Mouse (Mus musculus): ENCODE measurements around the gene Olfr918. TPM values are rescaled to one million over a fixed set of nuclear protein-coding genes. Genes with fewer than 3 reads are reported as not detected.

Gene Olfr918
- polyA plus RNA-seq, 1 experiment from 2014 or later: not detected

Other genes with a start within 250 kb of the Olfr918 start
- gene Olfr901, start 245.1 kb downstream of the Olfr918 start, polyA plus RNA-seq (2014; fragmentation: Nextera tagmentation; extraction: Ambion mirVana): not detected in 2 replicates
- gene Olfr902, start 226.9 kb downstream of the Olfr918 start, polyA plus RNA-seq (2014; fragmentation: Nextera tagmentation; extraction: Ambion mirVana): not detected in 2 replicates
- gene Olfr904, start 211.5 kb downstream of the Olfr918 start, polyA plus RNA-seq (2014; fragmentation: Nextera tagmentation; extraction: Ambion mirVana): not detected in 2 replicates
- gene Olfr905, start 203.5 kb downstream of the Olfr918 start, polyA plus RNA-seq (2014; fragmentation: Nextera tagmentation; extraction: Ambion mirVana): not detected in 2 replicates
- gene Olfr906, start 187.5 kb downstream of the Olfr918 start, polyA plus RNA-seq (2014; fragmentation: Nextera tagmentation; extraction: Ambion mirVana): not detected in 2 replicates
- gene Olfr907, start 178.8 kb downstream of the Olfr918 start, polyA plus RNA-seq (2014; fragmentation: Nextera tagmentation; extraction: Ambion mirVana): not detected in 2 replicates
- not detected in 2 replicates for gene Olfr911-ps1, start 153.0 kb downstream of the Olfr918 start, polyA plus RNA-seq (2014; fragmentation: Nextera tagmentation; extraction: Ambion mirVana)
- not detected in 2 replicates for gene Olfr910, start 136.8 kb downstream of the Olfr918 start, polyA plus RNA-seq (2014; fragmentation: Nextera tagmentation; extraction: Ambion mirVana)
- gene Olfr912, start 94.4 kb downstream of the Olfr918 start, polyA plus RNA-seq (2014; fragmentation: Nextera tagmentation; extraction: Ambion mirVana): not detected in 2 replicates
- gene Olfr913, start 81.8 kb downstream of the Olfr918 start, polyA plus RNA-seq (2014; fragmentation: Nextera tagmentation; extraction: Ambion mirVana): not detected in 2 replicates
- gene Olfr914, start 69.5 kb downstream of the Olfr918 start, polyA plus RNA-seq (2014; fragmentation: Nextera tagmentation; extraction: Ambion mirVana): not detected in 2 replicates
- not detected in 2 replicates for gene Olfr916, start 14.7 kb downstream of the Olfr918 start, polyA plus RNA-seq (2014; fragmentation: Nextera tagmentation; extraction: Ambion mirVana)
- not detected in 2 replicates for gene Olfr917, start 8.8 kb downstream of the Olfr918 start, polyA plus RNA-seq (2014; fragmentation: Nextera tagmentation; extraction: Ambion mirVana)
- gene Olfr919, start 29.1 kb upstream of the Olfr918 start, polyA plus RNA-seq (2014; fragmentation: Nextera tagmentation; extraction: Ambion mirVana): not detected in 2 replicates
- 19.0 and 22.5 TPM in 2 replicates for gene Vwa5a, start 43.7 kb upstream of the Olfr918 start, polyA plus RNA-seq (2014; fragmentation: Nextera tagmentation; extraction: Ambion mirVana)
- 0.03 TPM in 1 of 2 replicates, not detected in the other for gene Olfr920, start 77.7 kb upstream of the Olfr918 start, polyA plus RNA-seq (2014; fragmentation: Nextera tagmentation; extraction: Ambion mirVana)
- gene Olfr921, start 98.5 kb upstream of the Olfr918 start, polyA plus RNA-seq (2014; fragmentation: Nextera tagmentation; extraction: Ambion mirVana): not detected in 2 replicates
- gene Olfr922, start 140.0 kb upstream of the Olfr918 start, polyA plus RNA-seq (2014; fragmentation: Nextera tagmentation; extraction: Ambion mirVana): not detected in 2 replicates
- not detected in 2 replicates for gene Olfr923, start 151.9 kb upstream of the Olfr918 start, polyA plus RNA-seq (2014; fragmentation: Nextera tagmentation; extraction: Ambion mirVana)
- gene Olfr924, start 169.8 kb upstream of the Olfr918 start, polyA plus RNA-seq (2014; fragmentation: Nextera tagmentation; extraction: Ambion mirVana): not detected in 2 replicates
- not detected in 2 replicates for gene Olfr26, start 180.5 kb upstream of the Olfr918 start, polyA plus RNA-seq (2014; fragmentation: Nextera tagmentation; extraction: Ambion mirVana)
- gene Olfr926, start 202.5 kb upstream of the Olfr918 start, polyA plus RNA-seq (2014; fragmentation: Nextera tagmentation; extraction: Ambion mirVana): not detected in 2 replicates